Mouse (Mus musculus) erythroblast, embryonic 14.5 days (primary cell): ENCODE results near the gene Tial1.

ENCODE experiments used
- GATA1 ChIP-seq: IDR thresholded peaks from 2 replicates; pipeline ENCODE4 v1.6.1; 2012; ENCODE audit warnings: low read length, inconsistent platforms, mixed read lengths
- TAL1 ChIP-seq: IDR thresholded peaks from 3 replicates; pipeline ENCODE4 v1.6.1; 2012; ENCODE audit warnings: low read length, inconsistent platforms, mixed read lengths

DNA sequence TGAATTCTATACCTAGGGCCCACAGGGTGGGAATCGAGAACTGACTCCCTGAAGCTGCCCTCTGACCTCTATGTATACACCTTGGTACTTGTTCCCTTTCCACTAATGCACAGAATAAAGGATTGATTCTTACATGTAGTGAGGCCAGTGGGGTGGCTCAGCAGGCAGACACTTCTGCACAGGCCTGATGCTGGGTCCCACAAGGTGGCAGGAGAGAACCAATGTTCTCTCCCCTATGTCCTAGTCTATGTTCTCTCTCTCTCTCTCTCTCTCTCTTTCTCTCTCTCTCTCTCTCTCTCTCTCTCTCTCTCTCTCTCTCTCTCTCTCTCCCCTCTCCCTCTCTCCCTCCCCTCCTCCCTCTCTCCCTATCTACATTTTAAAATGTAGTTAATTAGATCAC, 28.3 kb downstream of the Tial1 start:
- TF ChIP-seq TAL1 = no peak
- TF ChIP-seq GATA1 = no peak
